Mouse (Mus musculus) intestine, postnatal 0 days (tissue): ENCODE measurements around the gene Slc17a3. TPM values are rescaled to one million over a fixed set of nuclear protein-coding genes. Genes with fewer than 3 reads are reported as not detected.

ENCODE experiments used
- ATAC-seq: fragments of 200-750 bp; cut with Nextera tagmentation; 2 replicates; pipeline ENCODE4 v1.8.0; 2017; ENCODE audit warnings: mild to moderate bottlenecking, moderate TSS enrichment, moderate library complexity
- H3K27ac ChIP-seq: fragments of 300-500 bp; sonication (generic); 2 replicates; pipeline ENCODE4 v1.5.1; 2014; ENCODE audit warnings: mild to moderate bottlenecking, low read depth, low read length, moderate library complexity
- H3K27me3 ChIP-seq: fragments of 300-500 bp; sonication (generic); replicated peaks from 2 replicates; pipeline ENCODE4 v1.6.1; 2014; ENCODE audit warnings: low read length, mixed read lengths; ENCODE audit not compliant: control insufficient read depth, insufficient read depth
- H3K36me3 ChIP-seq: fragments of 300-500 bp; sonication (generic); 2 replicates; pipeline ENCODE4 v1.6.1; 2014; ENCODE audit warnings: mild to moderate bottlenecking, moderate library complexity; ENCODE audit not compliant: control insufficient read depth, insufficient read depth
- H3K4me1 ChIP-seq: fragments of 300-500 bp; sonication (generic); replicated peaks from 2 replicates; pipeline ENCODE4 v1.6.1; 2014; ENCODE audit warnings: antibody characterized with exemption, low read length, mixed read lengths; ENCODE audit not compliant: control insufficient read depth, insufficient read depth
- H3K4me2 ChIP-seq: fragments of 300-500 bp; sonication (generic); replicated peaks from 2 replicates; pipeline ENCODE4 v1.6.1; 2014; ENCODE audit warnings: low read depth, mild to moderate bottlenecking, moderate library complexity
- H3K4me3 ChIP-seq: fragments of 300-500 bp; sonication (generic); 2 replicates; pipeline ENCODE4 v1.5.1; 2014; ENCODE audit warnings: low read depth, low read length
- H3K9ac ChIP-seq: fragments of 300-500 bp; sonication (generic); 2 replicates; pipeline ENCODE4 v1.6.1; 2014; ENCODE audit warnings: mild to moderate bottlenecking, low read depth, low read length
- H3K9me3 ChIP-seq: fragments of 300-500 bp; sonication (generic); 2 replicates; pipeline ENCODE4 v1.6.1; 2016; ENCODE audit warnings: mixed run types; ENCODE audit not compliant: control insufficient read depth
- CTCF ChIP-seq: sonication (generic); IDR thresholded peaks from 2 replicates; pipeline ENCODE4 v1.5.1; 2016; ENCODE audit warnings: low read depth, mild to moderate bottlenecking, control low read depth, antibody characterized with exemption, moderate library complexity
- WGBS: fragments of 180-500 bp; shearing (Covaris S2); extraction: QIAGEN DNeasy Blood & Tissue Kit; methylation state at CpG from one replicate; pipeline ENCODE4 v1.1.7; 2014; 5-methylcytosine and 5-hydroxymethylcytosine counted together
- polyA plus RNA-seq: library from polyadenylated mRNA; unstranded; fragments of >200 nt; fragmentation: Nextera tagmentation; extraction: Ambion mirVana; gene quantifications from 2 replicates; pipeline ENCODE4 v1.2.1, GENCODE M21; 2015

The Slc17a3 gene
- polyA plus RNA-seq, 1 experiment from 2014 or later, result 0.09 TPM

DNA sequence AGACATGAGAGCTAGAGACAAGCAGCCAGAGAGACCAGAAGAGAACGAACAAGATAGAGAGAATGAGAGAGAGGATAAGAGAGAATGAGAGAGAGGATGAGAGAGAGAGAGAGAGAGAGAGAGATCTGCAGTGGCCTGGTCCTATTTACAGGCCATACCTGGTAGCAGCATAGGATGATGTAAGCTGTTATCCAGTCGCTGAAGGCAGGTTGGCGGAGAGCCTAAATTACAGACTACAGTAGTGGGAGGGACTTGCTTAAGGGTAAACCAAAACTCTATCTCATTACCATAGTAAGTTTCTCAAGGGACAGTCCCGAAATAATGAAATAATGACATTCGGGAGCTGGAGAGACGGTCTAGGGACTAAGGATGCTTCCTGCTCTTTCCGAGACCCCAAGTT, 28.2 kb downstream of the Slc17a3 start, which contains the start of gene Slc17a1:
TSS of gene Slc17a1 (plus strand) at position 346 of the 400 bp plus-strand sequence.
- no peak for ATAC-seq
- no peaks in the 10 kb centered on the region for H3K27me3 ChIP-seq
- WGBS, result 85% methylated on average over 7 of the region's 7 CpGs
- H3K9me3 ChIP-seq, result no peaks in the 10 kb centered on the region
- H3K27ac ChIP-seq, result no peak within 1 kb of the TSS; the same call in 1 of the 2 replicates
- no peak within 1 kb of the TSS for H3K9ac ChIP-seq
- H3K4me3 ChIP-seq, result no peak within 1 kb of the TSS
- no peak within 1 kb of the TSS for H3K4me2 ChIP-seq
- no peaks in the 10 kb centered on the region for H3K36me3 ChIP-seq
- no peak for TF ChIP-seq CTCF
- no peaks in the 10 kb centered on the region for H3K4me1 ChIP-seq

DNA sequence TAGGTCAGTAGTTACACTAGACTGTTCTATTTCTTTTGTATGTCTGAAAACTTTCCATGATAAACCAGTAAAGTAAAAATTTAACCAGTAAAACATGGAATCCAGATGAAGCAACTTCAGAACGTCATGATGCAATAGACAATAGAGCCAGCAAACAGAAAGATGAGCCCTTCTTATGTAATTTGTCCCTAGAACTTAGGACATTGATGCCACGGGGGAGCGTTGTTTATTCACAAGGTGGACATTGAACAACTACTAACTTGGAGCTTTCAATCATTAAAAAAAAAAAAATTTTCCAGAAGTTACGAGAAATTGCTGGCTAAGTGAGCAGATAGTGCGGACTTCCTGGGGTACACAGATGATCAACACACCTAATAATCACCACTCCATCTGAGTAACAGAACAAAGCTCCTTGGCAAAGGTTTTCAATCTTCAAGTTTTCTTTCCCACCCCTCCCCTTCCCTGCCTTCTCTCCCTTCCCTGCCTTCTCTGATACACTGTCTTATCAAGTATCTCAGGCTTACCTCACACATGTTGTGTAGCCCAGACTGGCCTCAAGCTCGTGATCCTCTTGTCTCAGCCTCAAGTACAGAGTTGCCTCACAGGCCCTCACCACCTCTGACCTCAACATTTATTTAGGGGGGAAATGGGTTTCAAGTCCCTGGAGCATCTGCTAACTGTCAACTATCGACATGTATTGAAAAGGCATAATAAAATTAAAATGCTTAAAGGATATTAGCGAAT, 29.7 kb downstream of the Slc17a3 start:
- no peak for ATAC-seq

DNA sequence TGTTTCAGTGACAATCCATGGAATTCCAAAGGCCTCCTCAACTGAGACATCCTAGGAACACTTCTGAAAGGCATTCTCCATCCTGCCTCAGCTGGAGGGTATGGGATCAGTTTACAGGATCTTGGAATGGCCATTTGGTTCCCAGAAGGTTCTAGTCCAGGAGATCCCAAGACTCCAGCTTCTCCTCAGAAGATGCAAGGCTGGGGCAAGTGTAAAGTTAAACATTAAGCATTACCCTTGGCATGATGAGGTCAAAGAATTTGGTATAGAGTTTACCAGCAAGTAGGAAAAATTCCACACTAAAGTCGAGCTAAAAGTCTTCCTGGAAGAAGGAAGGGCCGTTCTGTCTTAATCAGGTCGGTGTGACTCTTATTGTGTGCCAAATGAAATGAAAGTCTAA, 30.8 kb downstream of the Slc17a3 start:
- H3K9ac ChIP-seq, result no peak overlapping the region
- H3K4me2 ChIP-seq, result no peak overlapping the region
- H3K4me1 ChIP-seq, result 0 out of 2 replicates have a peak, but pooled peaks cover 2% of the 10 kb centered on the region
- no peak for ATAC-seq
- H3K27ac ChIP-seq, result no peak overlapping the region
- no peak overlapping the region for H3K4me3 ChIP-seq
- TF ChIP-seq CTCF, result no peak
- no peaks in the 10 kb centered on the region for H3K36me3 ChIP-seq
- no peaks in the 10 kb centered on the region for H3K9me3 ChIP-seq
- 61% methylated on average over 3 of the region's 3 CpGs for WGBS
- no peaks in the 10 kb centered on the region for H3K27me3 ChIP-seq

More for the DNA sequence above, 29.7 kb downstream of the Slc17a3 start:
- WGBS, result 71% methylated on average over 8 of the region's 8 CpGs
- Histone ChIP-seq H3K27me3 (no peaks in the 10 kb centered on the region), H3K36me3 (no peaks in the 10 kb centered on the region), H3K27ac (no peak overlapping the region), H3K4me2 (no peak overlapping the region), H3K9me3 (no peaks in the 10 kb centered on the region), H3K9ac (no peak overlapping the region), H3K4me1 (0 out of 2 replicates have a peak, but pooled peaks cover 2% of the 10 kb centered on the region), H3K4me3 (no peak overlapping the region)
- TF ChIP-seq CTCF, result no peak

DNA sequence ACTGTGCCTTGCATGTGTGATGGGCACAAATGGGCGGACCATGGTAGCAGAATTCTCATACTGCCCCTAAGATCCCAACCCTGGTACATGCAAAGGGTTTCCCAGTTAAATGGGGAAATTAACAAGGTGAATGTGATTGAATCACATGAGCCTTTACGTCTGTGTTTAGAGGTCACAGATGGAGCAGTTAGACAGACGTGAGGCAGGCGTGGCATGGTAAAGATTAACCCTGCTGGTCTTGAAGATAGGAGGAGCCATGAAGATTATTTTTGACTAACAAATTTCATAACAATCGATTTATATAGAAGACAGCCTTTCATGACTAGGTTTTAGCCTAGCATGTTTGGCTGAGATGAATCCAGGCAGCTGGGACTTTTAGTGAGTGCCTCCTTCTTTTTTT, 33.9 kb downstream of the Slc17a3 start:
- Histone ChIP-seq H3K4me3 (no peak overlapping the region), H3K4me1 (0 out of 2 replicates have a peak, but pooled peaks cover 2% of the 10 kb centered on the region), H3K9ac (no peak overlapping the region), H3K36me3 (no peaks in the 10 kb centered on the region), H3K9me3 (no peaks in the 10 kb centered on the region), H3K27ac (no peak overlapping the region), H3K27me3 (no peaks in the 10 kb centered on the region), H3K4me2 (no peak overlapping the region)
- 48% methylated on average over 5 of the region's 5 CpGs for WGBS
- no peak for ATAC-seq
- TF ChIP-seq CTCF, result no peak

DNA sequence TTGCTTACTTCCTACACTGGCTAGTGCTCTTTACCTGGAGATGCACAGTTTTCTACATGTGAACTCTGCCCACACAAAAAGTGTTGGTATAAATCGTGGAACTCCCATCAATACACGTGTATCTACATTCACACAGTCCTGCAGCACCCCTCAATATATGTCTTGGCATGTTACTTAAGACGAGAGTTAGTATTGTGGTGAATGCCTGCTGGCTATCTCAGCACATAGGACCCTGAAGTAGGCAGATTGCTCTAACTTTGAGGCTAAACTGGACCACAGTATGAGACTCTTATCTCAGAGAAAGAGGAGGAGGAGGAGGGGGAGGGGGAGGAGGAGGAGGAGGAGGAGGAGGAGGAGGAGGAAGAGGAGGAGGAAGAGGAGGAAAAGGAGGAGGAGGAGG, 39.9 kb downstream of the Slc17a3 start:
- no peaks in the 10 kb centered on the region for H3K27me3 ChIP-seq
- H3K27ac ChIP-seq, result no peak overlapping the region
- H3K4me1 ChIP-seq, result no peaks in the 10 kb centered on the region
- no peaks in the 10 kb centered on the region for H3K9me3 ChIP-seq
- H3K9ac ChIP-seq, result no peak overlapping the region
- H3K4me3 ChIP-seq, result no peak overlapping the region
- no peak for ATAC-seq
- no peak for TF ChIP-seq CTCF
- H3K36me3 ChIP-seq, result no peaks in the 10 kb centered on the region
- WGBS, result 80% methylated on average over 3 of the region's 3 CpGs
- H3K4me2 ChIP-seq, result no peak overlapping the region

DNA sequence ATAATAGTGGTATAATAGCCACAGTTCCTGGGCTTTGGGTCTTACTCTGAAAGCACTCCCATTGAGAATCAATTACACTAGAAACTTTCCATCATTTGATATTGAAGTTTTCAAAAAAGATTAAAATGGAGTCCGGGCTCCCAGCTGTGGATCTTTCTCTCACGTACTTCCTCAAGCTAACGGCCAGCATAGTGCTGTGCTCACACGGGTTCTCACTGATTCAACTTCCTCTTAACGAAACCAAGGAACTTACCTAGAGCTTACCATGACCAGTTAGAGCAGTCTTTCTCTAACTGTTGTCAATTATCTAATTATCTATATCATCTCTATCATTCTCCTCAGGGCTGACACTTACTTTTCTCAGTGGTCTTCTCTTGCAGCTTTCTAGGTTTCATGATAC, 40.4 kb downstream of the Slc17a3 start:
- no peak overlapping the region for H3K9ac ChIP-seq
- no peaks in the 10 kb centered on the region for H3K36me3 ChIP-seq
- no peak overlapping the region for H3K27ac ChIP-seq
- H3K4me3 ChIP-seq, result no peak overlapping the region
- H3K4me2 ChIP-seq, result no peak overlapping the region
- no peak for TF ChIP-seq CTCF
- H3K9me3 ChIP-seq, result no peaks in the 10 kb centered on the region
- 83% methylated on average over 5 of the region's 5 CpGs for WGBS
- no peaks in the 10 kb centered on the region for H3K4me1 ChIP-seq
- H3K27me3 ChIP-seq, result no peaks in the 10 kb centered on the region
- ATAC-seq, result no peak
